Mouse (Mus musculus) mouse embryonic stem cell (cell line): ENCODE measurements around the gene Arhgap18.
"Not testable (repeated sequence)": the region's sequence is repeated elsewhere in the genome, so short reads cannot be mapped to it uniquely, and the experiment has no call there.

Source experiments
- in situ Hi-C, 2 experiments: fragments of 300-500 bp; cut with MboI; formaldehyde crosslinking; loops; 1 replicate in 1 of 2; 3 replicates in 1 of 2; pipeline ENCODE4 v1.14.3; 2019 to 2020; ENCODE audit warnings: low sequenced_read_pairs in 2 of 2, low pct_unique_long_range_greater_than_20kb in 1 of 2, mixed read lengths in 1 of 2; ENCODE audit not compliant: unreplicated experiment in 1 of 2

Arhgap18 gene

GRCm38 (mm10) chr10:26870802-26871201, 117.6 kb downstream of the Arhgap18 start:
- in situ Hi-C loops = no loop called here

- in situ Hi-C loops = loop anchor here (25.0 kb wide), 4 partner anchors 165 to 515 kb away; partner anchors contain the start of gene L3mbtl3 (in 1 of the 2)
Measured at GRCm38 (mm10) chr10:26877309-26877708, 124.1 kb downstream of the Arhgap18 start.

GRCm38 (mm10) chr10:26878924-26879600, 125.8 kb downstream of the Arhgap18 start:
- in situ Hi-C loops = loop anchor here (25.0 kb wide), 4 partner anchors 167 to 517 kb away; partner anchors contain the start of gene L3mbtl3 (in 1 of the 2)

GRCm38 (mm10) chr10:26884949-26885348, 131.7 kb downstream of the Arhgap18 start:
- in situ Hi-C loops = loop anchor here (25.0 kb wide), 4 partner anchors 173 to 523 kb away; partner anchors contain the start of gene L3mbtl3 (in 1 of the 2)

GRCm38 (mm10) chr10:26889226-26889625, 136.0 kb downstream of the Arhgap18 start:
- in situ Hi-C loops = loop anchor here (25.0 kb wide), 4 partner anchors 177 to 527 kb away; partner anchors contain the start of gene L3mbtl3 (in 1 of the 2)

- in situ Hi-C loops = loop anchor here (10.0 to 25.0 kb wide), 6 partner anchors 175 to 527 kb away; partner anchors contain the start of gene L3mbtl3 (in 1 of the 2)
Measured at GRCm38 (mm10) chr10:26889754-26890153, 136.5 kb downstream of the Arhgap18 start.

- in situ Hi-C loops = loop anchor here (10.0 to 25.0 kb wide), 6 partner anchors 176 to 528 kb away; partner anchors contain the start of gene L3mbtl3 (in 1 of the 2)
Measured at GRCm38 (mm10) chr10:26890269-26890955, 137.2 kb downstream of the Arhgap18 start.

GRCm38 (mm10) chr10:26893091-26893490, 139.9 kb downstream of the Arhgap18 start:
- in situ Hi-C loops = loop anchor here (10.0 to 25.0 kb wide), 6 partner anchors 178 to 531 kb away; partner anchors contain the start of gene L3mbtl3 (in 1 of the 2)

GRCm38 (mm10) chr10:26895726-26896125, 142.5 kb downstream of the Arhgap18 start:
- in situ Hi-C loops = loop anchor here (10.0 to 25.0 kb wide), 6 partner anchors 181 to 533 kb away; partner anchors contain the start of gene L3mbtl3 (in 1 of the 2)

- in situ Hi-C loops = no loop called here
Measured at GRCm38 (mm10) chr10:26900426-26900825, 147.2 kb downstream of the Arhgap18 start.

GRCm38 (mm10) chr10:26903781-26904180, 150.6 kb downstream of the Arhgap18 start:
- in situ Hi-C loops = no loop called here

- in situ Hi-C loops = no loop called here
Measured at GRCm38 (mm10) chr10:26911176-26911575, 158.0 kb downstream of the Arhgap18 start.

- in situ Hi-C loops = no loop called here
Measured at GRCm38 (mm10) chr10:26912112-26912797, 159.0 kb downstream of the Arhgap18 start.

GRCm38 (mm10) chr10:26912807-26913206, 159.6 kb downstream of the Arhgap18 start:
- in situ Hi-C loops = no loop called here

GRCm38 (mm10) chr10:26919307-26919977, 166.2 kb downstream of the Arhgap18 start:
- in situ Hi-C loops = no loop called here

- in situ Hi-C loops = loop anchor here in 1 of 2 experiments (10.0 kb wide), 1 partner anchor 74 kb away; no protein-coding TSS in a partner anchor
Measured at GRCm38 (mm10) chr10:26920383-26920979, 167.3 kb downstream of the Arhgap18 start.

GRCm38 (mm10) chr10:26936056-26936455, 182.8 kb downstream of the Arhgap18 start:
- in situ Hi-C loops = not testable (repeated sequence)

- in situ Hi-C loops = not testable (repeated sequence)
Measured at GRCm38 (mm10) chr10:26938464-26938863, 185.2 kb downstream of the Arhgap18 start.
